Mouse (Mus musculus) heart, embryonic 16.5 days (tissue): ENCODE data around the gene Stfa3. TPM values are rescaled to one million over a fixed set of nuclear protein-coding genes. Genes with fewer than 3 reads are reported as not detected.

Source experiments
- polyA plus RNA-seq: library from polyadenylated mRNA; unstranded; fragments of >200 nt; fragmentation: Nextera tagmentation; extraction: Ambion mirVana; gene quantifications from 2 replicates; pipeline ENCODE4 v1.2.1, GENCODE M21; 2015

Stfa3 gene
- polyA plus RNA-seq, 1 experiment from 2014 or later = 1.4 TPM

Other genes with a start within 250 kb of the Stfa3 start
- gene Gm5416, start 245.0 kb downstream of the Stfa3 start, polyA plus RNA-seq = not detected in 2 replicates
- gene 2010005H15Rik, start 233.9 kb downstream of the Stfa3 start, polyA plus RNA-seq = 1.2 TPM in 1 of 2 replicates, not detected in the other
- 3.6 and 4.0 TPM in 2 replicates for gene Stfa1, start 178.4 kb downstream of the Stfa3 start, polyA plus RNA-seq
- not detected in 2 replicates for gene BC117090, start 121.1 kb downstream of the Stfa3 start, polyA plus RNA-seq
- gene BC100530, start 87.6 kb downstream of the Stfa3 start, polyA plus RNA-seq = 3.1 and 3.4 TPM in 2 replicates
- 0.49 and 0.56 TPM in 2 replicates for gene Stfa2, start 46.9 kb downstream of the Stfa3 start, polyA plus RNA-seq
- 0.12 and 0.13 TPM in 2 replicates for gene Casr, start 106.7 kb upstream of the Stfa3 start, polyA plus RNA-seq
- gene Cd86, start 210.7 kb upstream of the Stfa3 start, polyA plus RNA-seq = 1.5 and 1.7 TPM in 2 replicates
- 0.50 and 1.2 TPM in 2 replicates for gene Ildr1, start 238.6 kb upstream of the Stfa3 start, polyA plus RNA-seq